Mouse (Mus musculus) lung, postnatal 0 days (tissue): Measurements from ENCODE around the gene Ripk1. TPM values are rescaled to one million over a fixed set of nuclear protein-coding genes. Genes with fewer than 3 reads are reported as not detected.

Source experiments
- ATAC-seq: fragments of 200-750 bp; cut with Nextera tagmentation; 2 replicates; pipeline ENCODE4 v1.8.0; 2017; ENCODE audit warnings: moderate library complexity
- DNase-seq: peaks from one replicate; pipeline ENCODE4 v3.0.0-alpha.2; 2016; ENCODE audit warnings: low spot score
- H3K27ac ChIP-seq: fragments of 300-500 bp; sonication (generic); 2 replicates; pipeline ENCODE4 v1.5.1; 2014; ENCODE audit warnings: antibody characterized with exemption, mild to moderate bottlenecking, low read length, mixed read lengths
- H3K27me3 ChIP-seq: fragments of 300-500 bp; sonication (generic); replicated peaks from 2 replicates; pipeline ENCODE4 v1.6.1; 2014; ENCODE audit warnings: low read length, mixed read lengths; ENCODE audit not compliant: insufficient read depth
- H3K36me3 ChIP-seq: fragments of 300-500 bp; sonication (generic); 2 replicates; pipeline ENCODE4 v1.6.1; 2014; ENCODE audit warnings: low read length, mixed read lengths; ENCODE audit not compliant: insufficient read depth
- H3K4me1 ChIP-seq: fragments of 300-500 bp; sonication (generic); 2 replicates; pipeline ENCODE4 v1.6.1; 2014; ENCODE audit warnings: antibody characterized with exemption, low read depth, low read length, mixed read lengths; ENCODE audit not compliant: insufficient read depth
- H3K4me2 ChIP-seq: fragments of 300-500 bp; sonication (generic); replicated peaks from 2 replicates; pipeline ENCODE4 v1.6.1; 2014; ENCODE audit warnings: low read depth, mild to moderate bottlenecking, low read length, moderate library complexity, mixed read lengths
- H3K4me3 ChIP-seq: fragments of 300-500 bp; sonication (generic); 2 replicates; pipeline ENCODE4 v1.5.1; 2014; ENCODE audit warnings: low read depth, low read length
- H3K9ac ChIP-seq: fragments of 300-500 bp; sonication (generic); replicated peaks from 2 replicates; pipeline ENCODE4 v1.6.1; 2014; ENCODE audit warnings: low read depth, mild to moderate bottlenecking
- H3K9me3 ChIP-seq: fragments of 300-500 bp; sonication (generic); 2 replicates; pipeline ENCODE4 v1.6.1; 2016; ENCODE audit warnings: low read length, mixed read lengths
- CTCF ChIP-seq: IDR thresholded peaks from 2 replicates; pipeline ENCODE4 v1.5.1; 2016; ENCODE audit warnings: antibody characterized with exemption, mild to moderate bottlenecking
- EP300 ChIP-seq: IDR thresholded peaks from 2 replicates; pipeline ENCODE4 v1.6.1; 2016; ENCODE audit warnings: antibody characterized with exemption, mild to moderate bottlenecking, control low read depth
- WGBS: fragments of 180-500 bp; shearing (Covaris S2); extraction: QIAGEN DNeasy Blood & Tissue Kit; methylation state at CpG from one replicate; pipeline ENCODE4 v1.1.7; 2014; 5-methylcytosine and 5-hydroxymethylcytosine counted together
- polyA plus RNA-seq: library from polyadenylated mRNA; unstranded; fragments of >200 nt; fragmentation: Nextera tagmentation; extraction: Ambion mirVana; gene quantifications from 2 replicates; pipeline ENCODE4 v1.2.1, GENCODE M21; 2015

Ripk1 gene
- polyA plus RNA-seq, 1 experiment from 2014 or later = 17.7 TPM

GRCm38 (mm10) chr13:34078500-34079280 lies 76.5 kb downstream of the Ripk1 start:
- no peaks in the 10 kb centered on the region for H3K9me3 ChIP-seq
- H3K4me2 ChIP-seq = peak overlapping the region; percentile 87
- H3K9ac ChIP-seq = peak overlapping the region; percentile 74; the same call in 1 of the 2 replicates
- TF ChIP-seq CTCF = no peak
- TF ChIP-seq EP300 = no peak
- peak overlapping the region; percentile 78; the same call in 1 of the 2 replicates for H3K4me3 ChIP-seq
- no peak overlapping the region for H3K27ac ChIP-seq
- ATAC-seq (no peak), DNase-seq (no peak)
- peaks cover 13% of the 10 kb centered on the region; the same call in 1 of the 2 replicates for H3K4me1 ChIP-seq
- H3K27me3 ChIP-seq = no peaks in the 10 kb centered on the region
- H3K36me3 ChIP-seq = no peaks in the 10 kb centered on the region
- 36% methylated on average over 16 of the region's 16 CpGs for WGBS

- TF ChIP-seq EP300 (no peak), CTCF (no peak)
- no peaks in the 10 kb centered on the region for H3K9me3 ChIP-seq
- H3K27ac ChIP-seq = no peak overlapping the region
- no peak overlapping the region for H3K4me2 ChIP-seq
- H3K27me3 ChIP-seq = no peaks in the 10 kb centered on the region
- no peak for DNase-seq
- H3K4me1 ChIP-seq = peaks cover 16% of the 10 kb centered on the region; the same call in 1 of the 2 replicates
- 65% methylated on average over 3 of the region's 3 CpGs for WGBS
- no peaks in the 10 kb centered on the region for H3K36me3 ChIP-seq
- ATAC-seq = no peak
- no peak overlapping the region for H3K4me3 ChIP-seq
- no peak overlapping the region for H3K9ac ChIP-seq
Measured at GRCm38 (mm10) chr13:34079801-34080200, 77.6 kb downstream of the Ripk1 start.

- Histone ChIP-seq H3K27ac (no peak overlapping the region), H3K9me3 (no peaks in the 10 kb centered on the region), H3K4me2 (no peak overlapping the region), H3K4me1 (peaks cover 10% of the 10 kb centered on the region; the same call in 1 of the 2 replicates), H3K27me3 (no peaks in the 10 kb centered on the region), H3K36me3 (no peaks in the 10 kb centered on the region), H3K9ac (no peak overlapping the region), H3K4me3 (no peak overlapping the region)
- ATAC-seq = no peak
- 77% methylated on average over 4 of the region's 4 CpGs for WGBS
- TF ChIP-seq EP300 = no peak
- TF ChIP-seq CTCF = no peak
- DNase-seq = no peak
Measured at GRCm38 (mm10) chr13:34081926-34082325, 79.8 kb downstream of the Ripk1 start.

- DNase-seq (peak; percentile 78), ATAC-seq (peak; percentile 55)
- peak overlapping the region; percentile 84 for H3K27ac ChIP-seq
- H3K36me3 ChIP-seq = no peaks in the 10 kb centered on the region
- H3K4me2 ChIP-seq = no peak overlapping the region
- H3K9me3 ChIP-seq = no peaks in the 10 kb centered on the region
- WGBS = 22% methylated on average over 9 of the region's 9 CpGs
- H3K27me3 ChIP-seq = no peaks in the 10 kb centered on the region
- no peak overlapping the region for H3K9ac ChIP-seq
- H3K4me3 ChIP-seq = no peak overlapping the region
- TF ChIP-seq CTCF (no peak), EP300 (peak; percentile 42; the same call in 1 of the 2 replicates)
- peaks cover 3% of the 10 kb centered on the region; the same call in 1 of the 2 replicates for H3K4me1 ChIP-seq
Measured at GRCm38 (mm10) chr13:34084026-34084750, 82.0 kb downstream of the Ripk1 start.

Other genes starting within 250 kb of the Ripk1 start
- not detected in 2 replicates for gene Serpinb6e, start 159.0 kb upstream of the Ripk1 start, polyA plus RNA-seq
- not detected in 2 replicates for gene Serpinb6c, start 96.7 kb upstream of the Ripk1 start, polyA plus RNA-seq
- 18.4 and 21.0 TPM in 2 replicates for gene Nqo2, start 37.7 kb upstream of the Ripk1 start, polyA plus RNA-seq
- gene Serpinb6a, start 431 bp downstream of the Ripk1 start, polyA plus RNA-seq = 94.5 and 94.8 TPM in 2 replicates
- 55.3 and 70.4 TPM in 2 replicates for gene Bphl, start 35.2 kb downstream of the Ripk1 start, polyA plus RNA-seq
- 152 and 167 TPM in 2 replicates for gene Tubb2a, start 75.6 kb downstream of the Ripk1 start, polyA plus RNA-seq
- gene Tubb2b, start 128.1 kb downstream of the Ripk1 start, polyA plus RNA-seq = 6.0 and 7.5 TPM in 2 replicates
- 50.1 and 50.2 TPM in 2 replicates for gene Psmg4, start 160.6 kb downstream of the Ripk1 start, polyA plus RNA-seq